Mouse (Mus musculus) midbrain, embryonic 14.5 days (tissue): Measurements from ENCODE around the gene Brk1. TPM values are rescaled to one million over a fixed set of nuclear protein-coding genes. Genes with fewer than 3 reads are reported as not detected.

Experiments used
- ATAC-seq: fragments of 200-750 bp; cut with Nextera tagmentation; 2 replicates; pipeline ENCODE4 v1.8.0; 2017; ENCODE audit warnings: moderate number of reproducible peaks, moderate library complexity; ENCODE audit not compliant: low FRiP score, low TSS enrichment
- DNase-seq: peaks from one replicate; pipeline ENCODE4 v3.0.0-alpha.2; 2015
- H3K27ac ChIP-seq: fragments of 300-500 bp; sonication (generic); replicated peaks from 2 replicates; pipeline ENCODE4 v1.5.1; 2014; ENCODE audit warnings: mild to moderate bottlenecking, low read depth, low read length, moderate library complexity
- H3K27me3 ChIP-seq: fragments of 300-500 bp; sonication (generic); 2 replicates; pipeline ENCODE4 v1.6.1; 2014; ENCODE audit warnings: low read length, control low read depth, mixed read lengths; ENCODE audit not compliant: control insufficient read depth, insufficient read depth
- H3K36me3 ChIP-seq: fragments of 300-500 bp; sonication (generic); 2 replicates; pipeline ENCODE4 v1.6.1; 2014; ENCODE audit warnings: low read length, control low read depth; ENCODE audit not compliant: control insufficient read depth, insufficient read depth
- H3K4me1 ChIP-seq: fragments of 300-500 bp; sonication (generic); 2 replicates; pipeline ENCODE4 v1.6.1; 2014; ENCODE audit warnings: mild to moderate bottlenecking, antibody characterized with exemption, low read length, control low read depth; ENCODE audit not compliant: control insufficient read depth, insufficient read depth
- H3K4me2 ChIP-seq: fragments of 300-500 bp; sonication (generic); 2 replicates; pipeline ENCODE4 v1.6.1; 2014; ENCODE audit warnings: mild to moderate bottlenecking, low read length, moderate library complexity
- H3K4me3 ChIP-seq: fragments of 300-500 bp; sonication (generic); replicated peaks from 2 replicates; pipeline ENCODE4 v1.5.1; 2014; ENCODE audit warnings: low read depth, low read length
- H3K9ac ChIP-seq: fragments of 300-500 bp; sonication (generic); replicated peaks from 2 replicates; pipeline ENCODE4 v1.6.1; 2014; ENCODE audit warnings: mild to moderate bottlenecking, low read length, moderate library complexity
- H3K9me3 ChIP-seq: fragments of 300-500 bp; sonication (generic); 2 replicates; pipeline ENCODE4 v1.6.1; 2016; ENCODE audit warnings: low read length, control low read depth, mixed read lengths; ENCODE audit not compliant: control insufficient read depth
- WGBS: fragments of 180-500 bp; shearing (Covaris S2); extraction: QIAGEN DNeasy Blood & Tissue Kit; methylation state at CpG from one replicate; pipeline ENCODE4 v1.1.7; 2014; 5-methylcytosine and 5-hydroxymethylcytosine counted together
- polyA plus RNA-seq: library from polyadenylated mRNA; unstranded; fragments of >200 nt; fragmentation: Nextera tagmentation; extraction: Ambion mirVana; gene quantifications from 2 replicates; pipeline ENCODE4 v1.2.1, GENCODE M21; 2014

The Brk1 gene
- polyA plus RNA-seq, 1 experiment from 2014 or later, result 258 TPM

DNA sequence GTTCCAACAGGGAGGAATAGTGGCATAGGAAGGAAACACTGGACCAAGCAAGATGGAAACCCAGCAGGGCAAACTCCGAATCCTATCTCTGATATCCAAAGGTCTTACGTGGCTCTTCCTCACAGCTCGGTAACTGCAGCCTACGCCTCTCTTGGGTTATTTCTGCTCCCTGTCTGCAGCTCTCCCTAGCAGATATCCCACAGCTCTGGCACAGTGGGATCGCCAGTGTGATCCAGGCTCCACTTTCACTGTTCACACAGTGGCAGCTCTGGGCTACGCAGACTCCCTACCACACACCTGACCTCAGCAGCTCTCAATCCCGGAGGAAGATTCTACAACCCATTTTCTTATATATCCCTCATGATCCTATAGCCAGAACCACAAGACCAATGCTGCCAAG, 9.6 kb downstream of the Brk1 start:
- DNase-seq, result no peak
- 97% methylated on average over 7 of the region's 7 CpGs for WGBS
- no peak overlapping the region for H3K27ac ChIP-seq
- H3K9ac ChIP-seq, result no peak overlapping the region
- H3K4me1 ChIP-seq, result no peaks in the 10 kb centered on the region
- H3K4me3 ChIP-seq, result no peak overlapping the region
- H3K9me3 ChIP-seq, result no peaks in the 10 kb centered on the region
- ATAC-seq, result no peak
- H3K27me3 ChIP-seq, result no peaks in the 10 kb centered on the region
- H3K4me2 ChIP-seq, result no peak overlapping the region
- peaks cover 46% of the 10 kb centered on the region for H3K36me3 ChIP-seq

DNA sequence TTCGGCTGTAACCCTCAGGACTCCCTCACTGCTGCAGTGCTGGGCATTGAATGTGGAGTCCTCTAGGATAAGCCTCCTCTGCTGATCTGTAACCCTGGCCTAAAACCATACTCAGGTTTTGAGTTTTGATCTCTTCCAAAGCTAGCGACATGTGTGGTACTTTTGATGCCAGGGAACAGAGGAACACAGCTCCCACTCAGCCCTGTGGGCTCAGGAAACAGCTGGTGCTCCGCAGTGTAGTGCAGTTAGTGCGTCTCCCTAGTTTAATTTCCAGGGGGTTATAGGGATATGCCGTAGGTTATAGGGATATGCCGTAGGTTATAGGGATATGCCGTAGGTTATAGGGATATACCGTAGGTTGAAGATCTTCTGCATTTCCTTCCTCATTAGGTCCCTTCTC, 10.4 kb downstream of the Brk1 start:
- Histone ChIP-seq H3K4me2 (no peak overlapping the region), H3K9ac (no peak overlapping the region), H3K27me3 (no peaks in the 10 kb centered on the region), H3K9me3 (no peaks in the 10 kb centered on the region), H3K36me3 (peaks cover 43% of the 10 kb centered on the region), H3K4me1 (no peaks in the 10 kb centered on the region), H3K27ac (no peak overlapping the region), H3K4me3 (no peak overlapping the region)
- 97% methylated on average over 8 of the region's 8 CpGs for WGBS
- ATAC-seq, result no peak
- DNase-seq, result no peak

DNA sequence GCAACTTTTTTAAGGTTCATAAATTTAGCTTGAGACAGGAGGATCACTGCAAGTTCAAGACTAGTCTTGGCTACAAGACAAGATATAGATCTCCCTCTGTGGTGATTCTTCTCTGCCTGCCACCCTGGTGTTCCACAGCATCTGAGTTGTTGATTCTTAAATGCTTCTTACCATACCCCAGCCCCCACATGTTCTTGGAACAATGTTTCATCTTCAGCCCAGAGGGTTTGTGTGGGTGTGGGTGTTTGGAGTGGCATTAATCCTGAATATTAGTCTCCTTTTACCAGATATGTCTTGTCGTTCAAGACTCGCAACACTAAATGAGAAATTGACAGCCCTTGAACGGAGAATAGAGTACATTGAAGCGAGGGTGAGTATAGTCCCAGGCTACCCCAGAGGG, 10.9 kb downstream of the Brk1 start:
- ATAC-seq (no peak), DNase-seq (no peak)
- Histone ChIP-seq H3K27me3 (no peaks in the 10 kb centered on the region), H3K4me1 (no peaks in the 10 kb centered on the region), H3K4me2 (no peak overlapping the region), H3K9ac (no peak overlapping the region), H3K9me3 (no peaks in the 10 kb centered on the region), H3K36me3 (peaks cover 40% of the 10 kb centered on the region), H3K4me3 (no peak overlapping the region), H3K27ac (no peak overlapping the region)
- 98% methylated on average over 4 of the region's 4 CpGs for WGBS

DNA sequence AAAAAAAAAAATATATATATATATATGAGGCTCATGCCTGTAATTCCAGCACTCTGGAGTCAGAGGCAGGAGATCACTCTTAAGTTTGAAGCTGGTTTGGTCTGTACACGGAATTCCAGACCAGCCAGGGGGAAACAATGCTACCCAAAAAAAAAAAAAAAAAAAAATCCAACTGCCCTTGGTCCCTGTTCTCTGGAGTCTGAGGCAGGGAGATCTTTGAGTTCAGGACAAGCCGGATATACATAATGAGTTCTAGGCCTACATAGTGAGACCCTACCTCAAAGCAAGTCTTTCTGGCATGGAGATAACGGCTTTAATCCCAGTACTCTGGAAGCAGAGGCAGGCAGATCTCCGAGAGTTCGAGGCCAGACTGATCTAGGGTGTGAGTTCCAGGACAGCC, 18.8 kb downstream of the Brk1 start:
- H3K4me3 ChIP-seq, result peak overlapping the region; percentile 55
- 0 out of 2 replicates have a peak overlapping the region, but pooled peaks have one; percentile 79 for H3K9ac ChIP-seq
- no peaks in the 10 kb centered on the region for H3K27me3 ChIP-seq
- H3K36me3 ChIP-seq, result 0 out of 2 replicates have a peak, but pooled peaks cover 9% of the 10 kb centered on the region
- no peak for DNase-seq
- peak overlapping the region; percentile 78 for H3K4me2 ChIP-seq
- no peaks in the 10 kb centered on the region for H3K9me3 ChIP-seq
- WGBS, result 70% methylated on average over 5 of the region's 5 CpGs
- no peak for ATAC-seq
- H3K4me1 ChIP-seq, result peaks cover 11% of the 10 kb centered on the region
- H3K27ac ChIP-seq, result 0 out of 2 replicates have a peak overlapping the region, but pooled peaks have one; percentile 20

DNA sequence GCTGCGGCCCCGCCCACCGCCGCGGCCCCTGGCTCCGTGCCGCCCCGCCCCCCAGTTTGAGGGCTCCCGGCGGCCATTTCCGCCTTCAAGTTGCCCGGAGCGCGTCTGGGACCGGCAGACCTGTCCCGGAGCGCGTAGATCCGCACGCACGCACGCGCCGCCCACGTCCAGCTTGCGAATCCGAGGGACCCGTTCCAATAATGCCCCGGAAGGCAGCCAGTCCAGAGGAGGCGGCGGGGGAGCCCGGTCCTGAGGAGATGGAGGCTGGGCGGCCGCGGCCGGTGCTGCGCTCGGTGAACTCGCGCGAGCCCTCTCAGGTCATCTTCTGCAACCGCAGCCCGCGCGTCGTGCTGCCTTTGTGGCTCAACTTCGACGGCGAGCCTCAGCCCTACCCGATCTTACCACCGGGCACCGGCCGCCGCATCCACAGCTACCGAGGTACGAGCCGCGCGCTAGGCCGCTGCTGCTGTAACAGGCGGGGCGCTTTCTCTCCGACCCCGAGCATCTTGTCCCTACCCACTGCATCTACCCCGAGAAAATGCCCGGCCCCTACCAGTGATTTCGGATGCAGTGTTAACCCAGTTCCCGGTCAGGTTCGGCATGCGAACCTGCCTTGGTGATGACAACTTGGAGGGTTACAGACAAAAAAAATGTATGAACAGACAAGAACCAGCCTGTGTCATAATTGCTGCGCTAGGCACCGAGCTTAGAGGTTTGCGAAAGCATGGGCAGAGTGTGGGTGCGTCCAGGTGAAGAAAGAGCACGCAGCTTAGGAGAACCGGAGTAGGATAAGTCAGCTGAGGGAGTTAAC, 19.6 kb downstream of the Brk1 start, which contains the start of gene Vhl:
TSS of gene Vhl (plus strand) at position 19 of the 811 bp plus-strand sequence.
- Histone ChIP-seq H3K9me3 (no peaks in the 10 kb centered on the region), H3K4me1 (peaks cover 11% of the 10 kb centered on the region), H3K36me3 (peaks cover 15% of the 10 kb centered on the region), H3K27ac (peak within 1 kb of the TSS; percentile 89), H3K4me2 (peak within 1 kb of the TSS; percentile 78), H3K9ac (peak within 1 kb of the TSS; percentile 79), H3K27me3 (no peaks in the 10 kb centered on the region), H3K4me3 (peak within 1 kb of the TSS; percentile 55)
- WGBS, result under 1% methylated on average over 74 of the region's 76 CpGs
- peak; percentile 90 for DNase-seq
- ATAC-seq, result peak; percentile 91

DNA sequence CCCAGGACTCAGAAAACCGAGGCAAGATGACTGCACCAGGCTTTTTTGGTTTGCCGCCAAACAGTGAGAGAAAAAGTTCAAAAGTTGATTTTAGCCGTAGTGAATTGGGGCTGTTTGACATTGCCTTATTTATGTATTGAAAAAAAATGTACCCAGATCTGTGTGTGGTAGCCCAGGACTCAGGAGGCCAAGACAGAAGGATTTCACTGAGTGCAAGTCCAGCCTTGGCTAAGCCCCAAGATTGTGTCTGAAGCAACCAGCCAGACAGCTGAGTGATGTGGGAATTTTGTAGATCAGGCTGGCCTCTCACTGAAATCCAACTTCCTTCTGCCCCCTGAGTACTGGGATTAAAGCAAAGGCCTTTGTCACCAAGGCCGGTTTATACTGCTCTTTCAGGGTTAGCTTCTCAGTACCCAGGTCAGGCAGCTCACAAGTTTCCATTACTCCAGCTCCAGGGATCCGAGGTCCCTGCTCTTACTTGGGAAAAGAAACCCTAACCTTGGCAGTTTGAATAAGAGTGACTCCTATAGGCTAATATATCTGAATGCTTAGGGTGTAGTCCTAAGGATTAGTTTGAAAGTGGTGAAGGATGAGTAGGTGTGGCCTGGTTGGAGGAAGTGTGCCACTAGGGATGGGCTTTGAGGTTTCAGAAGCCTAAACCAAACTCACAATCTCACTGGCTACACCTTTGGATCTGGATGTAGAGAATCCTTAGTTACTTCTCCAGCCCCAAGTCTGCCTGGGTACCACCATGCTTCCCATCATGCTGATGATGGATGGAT, 20.6 kb downstream of the Brk1 start:
- DNase-seq, result peak; percentile 27
- Histone ChIP-seq H3K4me3 (peak overlapping the region; percentile 55), H3K27ac (no peak overlapping the region), H3K9ac (peak overlapping the region; percentile 79), H3K4me2 (peak overlapping the region; percentile 78), H3K4me1 (peaks cover 11% of the 10 kb centered on the region), H3K36me3 (peaks cover 25% of the 10 kb centered on the region), H3K27me3 (no peaks in the 10 kb centered on the region), H3K9me3 (no peaks in the 10 kb centered on the region)
- ATAC-seq, result no peak
- WGBS, result 41% methylated on average over 5 of the region's 5 CpGs

DNA sequence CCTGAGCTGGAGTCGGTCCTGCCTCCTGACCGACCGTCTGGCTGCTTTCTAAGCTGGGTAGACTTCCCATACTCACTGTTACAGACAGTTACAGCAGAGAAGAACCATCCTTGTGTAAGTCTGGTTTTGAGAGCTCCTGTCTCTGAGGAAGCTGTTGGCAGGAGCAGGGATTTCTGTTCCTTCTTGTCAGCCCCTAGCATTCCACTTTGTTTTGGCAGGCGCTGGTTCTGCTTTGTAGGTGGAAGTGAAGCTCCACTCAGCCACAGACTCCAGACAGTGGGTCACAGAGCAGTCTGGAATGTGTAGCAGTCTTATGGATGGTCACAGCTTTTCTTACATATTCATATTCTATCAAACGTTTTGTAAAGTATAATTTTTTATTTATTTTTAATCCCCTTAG, 25.8 kb downstream of the Brk1 start:
- H3K27ac ChIP-seq, result no peak overlapping the region
- no peak for DNase-seq
- ATAC-seq, result no peak
- no peak overlapping the region for H3K4me2 ChIP-seq
- H3K36me3 ChIP-seq, result peaks cover 57% of the 10 kb centered on the region
- peaks cover 4% of the 10 kb centered on the region for H3K4me1 ChIP-seq
- WGBS, result 87% methylated on average over 5 of the region's 5 CpGs
- H3K9me3 ChIP-seq, result no peaks in the 10 kb centered on the region
- no peak overlapping the region for H3K9ac ChIP-seq
- H3K27me3 ChIP-seq, result no peaks in the 10 kb centered on the region
- no peak overlapping the region for H3K4me3 ChIP-seq

DNA sequence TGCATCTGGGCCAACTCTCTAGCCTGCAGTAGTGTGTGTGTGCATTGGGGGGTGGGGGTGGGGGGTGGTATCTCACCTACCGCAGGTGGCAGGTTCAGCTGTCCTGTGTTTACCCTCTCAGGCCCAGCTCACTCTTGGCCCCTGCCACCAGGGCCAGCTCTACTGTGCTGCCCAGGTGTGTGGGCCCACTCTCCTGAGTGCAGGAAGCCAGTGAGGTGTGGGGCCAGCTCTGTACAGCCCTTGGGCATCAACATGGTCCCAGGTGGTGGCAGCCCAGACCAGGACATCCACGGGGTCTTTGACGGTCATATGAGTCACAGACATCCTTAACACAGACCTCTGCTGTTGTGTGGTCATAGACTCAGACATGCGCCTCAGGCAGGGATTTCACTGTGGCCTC, 28.3 kb downstream of the Brk1 start:
- H3K4me1 ChIP-seq, result no peaks in the 10 kb centered on the region
- DNase-seq, result no peak
- no peak overlapping the region for H3K4me2 ChIP-seq
- H3K9ac ChIP-seq, result no peak overlapping the region
- no peak for ATAC-seq
- 96% methylated on average over 4 of the region's 4 CpGs for WGBS
- H3K4me3 ChIP-seq, result no peak overlapping the region
- no peaks in the 10 kb centered on the region for H3K9me3 ChIP-seq
- H3K27ac ChIP-seq, result no peak overlapping the region
- H3K36me3 ChIP-seq, result peaks cover 54% of the 10 kb centered on the region
- H3K27me3 ChIP-seq, result no peaks in the 10 kb centered on the region
